Mouse (Mus musculus): ENCODE results near the gene Rhoa. TPM values are rescaled to one million over a fixed set of nuclear protein-coding genes. Genes with fewer than 3 reads are reported as not detected.

Rhoa gene
- polyA plus RNA-seq, 1 experiment from 2014 or later, result 379 TPM

Other genes with a start within 250 kb of the Rhoa start
- 0.14 TPM in 1 of 2 replicates, not detected in the other for gene Mst1, start 225.7 kb upstream of the Rhoa start, polyA plus RNA-seq (2016; fragmentation: Nextera tagmentation; extraction: Ambion mirVana)
- gene Rnf123, start 222.8 kb upstream of the Rhoa start, polyA plus RNA-seq (2016; fragmentation: Nextera tagmentation; extraction: Ambion mirVana), result 41.2 and 43.4 TPM in 2 replicates
- 63.2 and 70.2 TPM in 2 replicates for gene Apeh, start 211.5 kb upstream of the Rhoa start, polyA plus RNA-seq (2016; fragmentation: Nextera tagmentation; extraction: Ambion mirVana)
- 4.4 and 5.0 TPM in 2 replicates for gene Bsn, start 115.7 kb upstream of the Rhoa start, polyA plus RNA-seq (2016; fragmentation: Nextera tagmentation; extraction: Ambion mirVana)
- gene Dag1, start 42.2 kb upstream of the Rhoa start, polyA plus RNA-seq (2016; fragmentation: Nextera tagmentation; extraction: Ambion mirVana), result 64.7 and 67.0 TPM in 2 replicates
- gene Nicn1, start 15.7 kb upstream of the Rhoa start, polyA plus RNA-seq (2016; fragmentation: Nextera tagmentation; extraction: Ambion mirVana), result 67.9 and 78.4 TPM in 2 replicates
- gene Amt, start 9.3 kb upstream of the Rhoa start, polyA plus RNA-seq (2016; fragmentation: Nextera tagmentation; extraction: Ambion mirVana), result 25.0 and 30.0 TPM in 2 replicates
- gene Tcta, start within 50 bp of the Rhoa start, polyA plus RNA-seq (2016; fragmentation: Nextera tagmentation; extraction: Ambion mirVana), result 39.9 and 41.7 TPM in 2 replicates
- gene Gpx1, start 32.8 kb downstream of the Rhoa start, polyA plus RNA-seq (2016; fragmentation: Nextera tagmentation; extraction: Ambion mirVana), result 656 and 692 TPM in 2 replicates
- 135 and 142 TPM in 2 replicates for gene Usp4, start 41.7 kb downstream of the Rhoa start, polyA plus RNA-seq (2016; fragmentation: Nextera tagmentation; extraction: Ambion mirVana)
- 1.7 and 2.4 TPM in 2 replicates for gene 1700102P08Rik, start 86.7 kb downstream of the Rhoa start, polyA plus RNA-seq (2016; fragmentation: Nextera tagmentation; extraction: Ambion mirVana)
- 1.3 and 1.7 TPM in 2 replicates for gene Ccdc36, start 122.4 kb downstream of the Rhoa start, polyA plus RNA-seq (2016; fragmentation: Nextera tagmentation; extraction: Ambion mirVana)
- gene BC048562, start 130.4 kb downstream of the Rhoa start, polyA plus RNA-seq (2016; fragmentation: Nextera tagmentation; extraction: Ambion mirVana), result not detected in 2 replicates
- gene Ccdc71, start 154.4 kb downstream of the Rhoa start, polyA plus RNA-seq (2016; fragmentation: Nextera tagmentation; extraction: Ambion mirVana), result 51.4 and 52.6 TPM in 2 replicates
- 60.7 and 72.1 TPM in 2 replicates for gene Klhdc8b, start 155.5 kb downstream of the Rhoa start, polyA plus RNA-seq (2016; fragmentation: Nextera tagmentation; extraction: Ambion mirVana)
- 42.2 and 44.0 TPM in 2 replicates for gene Lamb2, start 173.6 kb downstream of the Rhoa start, polyA plus RNA-seq (2016; fragmentation: Nextera tagmentation; extraction: Ambion mirVana)
- 111 and 116 TPM in 2 replicates for gene Usp19, start 184.5 kb downstream of the Rhoa start, polyA plus RNA-seq (2016; fragmentation: Nextera tagmentation; extraction: Ambion mirVana)
- 83.7 and 86.3 TPM in 2 replicates for gene Qars, start 201.6 kb downstream of the Rhoa start, polyA plus RNA-seq (2016; fragmentation: Nextera tagmentation; extraction: Ambion mirVana)
- 175 and 178 TPM in 2 replicates for gene Qrich1, start 210.7 kb downstream of the Rhoa start, polyA plus RNA-seq (2016; fragmentation: Nextera tagmentation; extraction: Ambion mirVana)